Mouse (Mus musculus) liver, embryonic 13.5 days (tissue): ENCODE results near the gene Cacna1g. TPM values are rescaled to one million over a fixed set of nuclear protein-coding genes. Genes with fewer than 3 reads are reported as not detected.

ENCODE experiments used
- polyA plus RNA-seq: library from polyadenylated mRNA; unstranded; fragments of >200 nt; fragmentation: Nextera tagmentation; extraction: Ambion mirVana; gene quantifications from 2 replicates; pipeline ENCODE4 v1.2.1, GENCODE M21; 2015

Gene Cacna1g
- polyA plus RNA-seq, 1 experiment from 2014 or later = 1.8 TPM

Other genes with a start within 250 kb of the Cacna1g start
- 0.22 and 0.23 TPM in 2 replicates for gene Wfikkn2, start 228.2 kb downstream of the Cacna1g start, polyA plus RNA-seq
- not detected in 2 replicates for gene Gm21885, start 192.3 kb downstream of the Cacna1g start, polyA plus RNA-seq
- gene Luc7l3, start 152.2 kb downstream of the Cacna1g start, polyA plus RNA-seq = 53.4 and 68.8 TPM in 2 replicates
- gene Ankrd40, start 146.2 kb downstream of the Cacna1g start, polyA plus RNA-seq = 5.2 and 5.5 TPM in 2 replicates
- gene Abcc3, start 81.2 kb downstream of the Cacna1g start, polyA plus RNA-seq = 4.3 and 5.8 TPM in 2 replicates
- not detected in 2 replicates for gene Spata20, start 12.0 kb upstream of the Cacna1g start, polyA plus RNA-seq
- 0.05 and 0.08 TPM in 2 replicates for gene Epn3, start 25.8 kb upstream of the Cacna1g start, polyA plus RNA-seq
- gene Mycbpap, start 47.5 kb upstream of the Cacna1g start, polyA plus RNA-seq = 0.05 and 0.19 TPM in 2 replicates
- 1.6 and 2.5 TPM in 2 replicates for gene Rsad1, start 75.1 kb upstream of the Cacna1g start, polyA plus RNA-seq
- 0.13 TPM in 1 of 2 replicates, not detected in the other for gene Chad, start 90.8 kb upstream of the Cacna1g start, polyA plus RNA-seq
- gene Acsf2, start 127.7 kb upstream of the Cacna1g start, polyA plus RNA-seq = 1.1 and 1.3 TPM in 2 replicates
- 133 and 148 TPM in 2 replicates for gene Lrrc59, start 155.6 kb upstream of the Cacna1g start, polyA plus RNA-seq
- 90.2 and 91.3 TPM in 2 replicates for gene Mrpl27, start 179.6 kb upstream of the Cacna1g start, polyA plus RNA-seq
- gene Eme1, start 179.8 kb upstream of the Cacna1g start, polyA plus RNA-seq = 18.4 and 19.5 TPM in 2 replicates
- 2.4 and 2.9 TPM in 2 replicates for gene Xylt2, start 203.3 kb upstream of the Cacna1g start, polyA plus RNA-seq
- not detected in 2 replicates for gene Gm11541, start 230.3 kb upstream of the Cacna1g start, polyA plus RNA-seq